Comparison of ENCODE assay signal across 22 mouse cellular contexts in genomic region chr12:105382733-105383132, GRCm38 (mm10). TPM values are rescaled to one million over a fixed set of nuclear protein-coding genes. Genes with fewer than 3 reads are reported as not detected.
"Had no signal": no experiment of that assay in that cellular context is flagged by ENCODE, and none has a peak within 500 bp of the region (broad histone marks: within the 10 kb centered on the region; RNA-seq: fewer than 3 reads in every experiment).

No protein-coding gene starts in this region.

- H3K27ac ChIP-seq: limb, embryonic 12.5 days; limb, embryonic 15.5 days; liver, embryonic 14.5 days; macrophage; midbrain, embryonic 12.5 days; neural tube, embryonic 12.5 days; stomach, embryonic 15.5 days had no signal

- H3K4me1 ChIP-seq: limb, embryonic 15.5 days; midbrain, embryonic 12.5 days; stomach, embryonic 15.5 days had no signal

- H3K9ac ChIP-seq: limb, embryonic 12.5 days; limb, embryonic 15.5 days; liver, embryonic 14.5 days; liver, postnatal 0 days; lung, embryonic 14.5 days; midbrain, embryonic 12.5 days; neural tube, embryonic 12.5 days; stomach, embryonic 15.5 days had no signal

- H3K4me2 ChIP-seq: limb, embryonic 12.5 days; limb, embryonic 15.5 days; liver, embryonic 11.5 days; lung, embryonic 14.5 days; midbrain, embryonic 12.5 days; neural tube, embryonic 12.5 days; stomach, embryonic 15.5 days had no signal

- H3K4me3 ChIP-seq: limb, embryonic 12.5 days; limb, embryonic 15.5 days; midbrain, embryonic 12.5 days; neural tube, embryonic 12.5 days; stomach, embryonic 15.5 days had no signal

- DNase-seq: kidney, adult 18-20 months; kidney, postnatal 10 days; kidney, postnatal 4 days; left cerebral cortex, postnatal 4 days; liver, postnatal 0 days; lung, embryonic 14.5 days; retina, postnatal 1 day; right cerebral cortex, postnatal 25 days; spleen, adult 18-20 months; thymus, postnatal 25 days had no signal

- H3K9me3 ChIP-seq: limb, embryonic 12.5 days; limb, embryonic 15.5 days; midbrain, embryonic 12.5 days; neural tube, embryonic 12.5 days; stomach, embryonic 15.5 days had no signal

- H3K27me3 ChIP-seq: limb, embryonic 12.5 days; limb, embryonic 15.5 days; midbrain, embryonic 12.5 days; neural tube, embryonic 12.5 days; stomach, embryonic 15.5 days had no signal

- H3K36me3 ChIP-seq: limb, embryonic 12.5 days; limb, embryonic 15.5 days; midbrain, embryonic 12.5 days; neural tube, embryonic 12.5 days; stomach, embryonic 15.5 days had no signal

- ATAC-seq: liver, postnatal 0 days; lung, postnatal 0 days had no signal

RNA-seq across cellular contexts. Expression of gene Tunar, which starts 49.1 kb away (rescaled TPM):
- total RNA-seq: megakaryocyte, adult 5-6 weeks; neutrophil, adult 5-6 weeks had no signal
- polyA plus RNA-seq: liver, embryonic 14.5 days; liver, postnatal 0 days; lung, postnatal 0 days; macrophage; thymus, postnatal 0 days had no signal
